ENCODE assay signal across 41 mouse cellular contexts in the genomic region with DNA sequence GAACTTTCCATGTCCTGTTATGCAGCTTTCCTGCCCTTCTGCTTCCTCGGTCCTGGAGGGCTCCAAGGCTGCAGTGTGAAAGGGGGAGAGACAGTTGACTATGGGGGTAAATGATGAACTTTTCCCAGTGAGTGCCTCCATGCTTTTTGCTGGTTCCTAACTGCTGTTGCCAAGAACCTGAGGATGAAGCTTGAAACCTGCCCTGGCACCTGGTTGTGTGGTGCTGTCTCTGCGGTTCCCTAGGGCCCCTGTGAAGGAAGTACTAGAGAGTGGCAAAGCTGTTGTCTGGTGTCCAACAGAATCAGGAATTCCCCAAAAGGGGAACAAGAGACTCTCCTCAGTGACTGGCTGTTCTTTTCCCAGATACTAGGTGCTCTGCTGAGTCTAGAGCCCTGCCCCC. TPM values are rescaled to one million over a fixed set of nuclear protein-coding genes. Genes with fewer than 3 reads are reported as not detected.
"Had no signal": no experiment of that assay in that cellular context is flagged by ENCODE, and none has a peak within 500 bp of the region (broad histone marks: within the 10 kb centered on the region; RNA-seq: fewer than 3 reads in every experiment).

No protein-coding gene starts in this region.

RNA-seq across cellular contexts. Expression of gene Btbd35f1, which starts 41.2 kb away (rescaled TPM):
- total RNA-seq: heart, postnatal 10 days; heart, postnatal 14 days; heart, postnatal 25 days; heart, postnatal 36 days; hematopoietic stem cell, adult 5-6 weeks; hindbrain, postnatal 0 days; layer of hippocampus, adult 18-20 months; layer of hippocampus, adult 2 months; layer of hippocampus, adult 8-10 months; layer of hippocampus, postnatal 10 days; layer of hippocampus, postnatal 14 days; layer of hippocampus, postnatal 25 days; layer of hippocampus, postnatal 36 days; left cerebral cortex, adult 18-20 months; left cerebral cortex, adult 2 months had no signal
- polyA plus RNA-seq: heart, embryonic 10.5 days; heart, embryonic 11.5 days; heart, embryonic 12.5 days; heart, embryonic 13.5 days; heart, embryonic 14.5 days; heart, embryonic 15.5 days; heart, embryonic 16.5 days; heart, postnatal 0 days; hindbrain, embryonic 10.5 days; hindbrain, embryonic 11.5 days; hindbrain, embryonic 12.5 days; hindbrain, embryonic 13.5 days; hindbrain, embryonic 14.5 days; hindbrain, embryonic 15.5 days; hindbrain, embryonic 16.5 days; hindbrain, postnatal 0 days; inflammation-experienced regulatory T-cells, adult 6 months; intestine, embryonic 14.5 days; intestine, embryonic 15.5 days; intestine, embryonic 16.5 days; intestine, postnatal 0 days; kidney, adult 2 months; kidney, embryonic 14.5 days; kidney, embryonic 15.5 days; kidney, embryonic 16.5 days; kidney, postnatal 0 days; large intestine, adult 2 months had no signal

RNA-seq across cellular contexts. Expression of gene Gm5926, which starts 49.5 kb away (rescaled TPM):
- total RNA-seq: heart, postnatal 10 days; heart, postnatal 14 days; heart, postnatal 25 days; heart, postnatal 36 days; hematopoietic stem cell, adult 5-6 weeks; hindbrain, postnatal 0 days; layer of hippocampus, adult 18-20 months; layer of hippocampus, adult 2 months; layer of hippocampus, adult 8-10 months; layer of hippocampus, postnatal 10 days; layer of hippocampus, postnatal 14 days; layer of hippocampus, postnatal 25 days; layer of hippocampus, postnatal 36 days; left cerebral cortex, adult 18-20 months; left cerebral cortex, adult 2 months had no signal
- polyA plus RNA-seq: heart, embryonic 10.5 days; heart, embryonic 11.5 days; heart, embryonic 12.5 days; heart, embryonic 13.5 days; heart, embryonic 14.5 days; heart, embryonic 15.5 days; heart, embryonic 16.5 days; heart, postnatal 0 days; hindbrain, embryonic 10.5 days; hindbrain, embryonic 11.5 days; hindbrain, embryonic 12.5 days; hindbrain, embryonic 13.5 days; hindbrain, embryonic 14.5 days; hindbrain, embryonic 15.5 days; hindbrain, embryonic 16.5 days; hindbrain, postnatal 0 days; inflammation-experienced regulatory T-cells, adult 6 months; intestine, embryonic 14.5 days; intestine, embryonic 15.5 days; intestine, embryonic 16.5 days; intestine, postnatal 0 days; kidney, adult 2 months; kidney, embryonic 14.5 days; kidney, embryonic 15.5 days; kidney, embryonic 16.5 days; kidney, postnatal 0 days; large intestine, adult 2 months had no signal
